Mouse (Mus musculus): Measurements from ENCODE around the gene Prkg1.

- TF ChIP-seq CTCF (IDR thresholded peaks at IDR 0.05; ENCODE audit: borderline replicate concordance, insufficient read depth, low read depth, low read length) (no peak), POLR2A (IDR thresholded peaks at IDR 0.05; ENCODE audit: borderline replicate concordance, insufficient read depth, low read length) (no peak)
Measured at GRCm38 (mm10) chr19:31767004-31767403, 2.2 kb upstream of the Prkg1 start.

All from cerebellum, adult 2 months (tissue).